Mouse (Mus musculus): ENCODE results near the gene 1700028J19Rik. TPM values are rescaled to one million over a fixed set of nuclear protein-coding genes. Genes with fewer than 3 reads are reported as not detected.

The 1700028J19Rik gene
- polyA plus RNA-seq, 1 experiment from 2014 or later = 1.4 TPM

- no peak overlapping the region for H3K9ac ChIP-seq (ENCODE audit: low read depth, low read length)
- no peaks in the 10 kb centered on the region for H3K9me3 ChIP-seq (ENCODE audit: control insufficient read depth, low read length)
- DNase-seq (ENCODE audit: low spot score) (no peak), ATAC-seq (ENCODE audit: low FRiP score) (no peak)
- H3K4me2 ChIP-seq (replicated peaks; ENCODE audit: low read depth, low read length) = no peak overlapping the region
- 69% methylated on average over 3 of the region's 3 CpGs for WGBS
- no peak overlapping the region for H3K27ac ChIP-seq (ENCODE audit: low read depth, low read length)
- H3K36me3 ChIP-seq (ENCODE audit: control insufficient read depth, insufficient read depth, low read length) = no peaks in the 10 kb centered on the region
- H3K4me1 ChIP-seq (replicated peaks; ENCODE audit: control insufficient read depth, insufficient read depth, low read length) = no peaks in the 10 kb centered on the region
- no peak overlapping the region for H3K4me3 ChIP-seq (ENCODE audit: low read depth, low read length)
- H3K27me3 ChIP-seq (ENCODE audit: control insufficient read depth, insufficient read depth, low read length) = no peaks in the 10 kb centered on the region
Measured at GRCm38 (mm10) chr7:44275546-44275945, 29.1 kb upstream of the 1700028J19Rik start.

DNA sequence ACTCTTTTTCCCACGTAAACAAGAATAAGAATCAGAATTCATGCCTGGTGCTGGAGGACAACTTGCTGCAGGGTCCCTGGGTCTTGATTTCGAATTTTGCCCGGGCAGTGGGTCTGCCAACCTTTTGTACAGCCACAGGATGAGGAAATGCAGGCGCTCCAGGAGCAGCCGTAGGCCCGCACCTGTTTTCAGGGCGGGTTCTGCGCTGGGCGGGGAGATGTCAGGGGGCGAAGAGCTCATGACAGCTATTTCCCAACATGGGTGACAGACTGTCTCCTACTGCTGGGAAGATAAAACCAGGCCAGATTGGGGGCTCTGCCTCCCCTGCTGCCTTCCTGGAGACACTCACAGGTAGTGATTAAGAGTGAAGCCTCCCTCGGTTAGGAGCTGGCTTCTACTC, 27.6 kb upstream of the 1700028J19Rik start:
- no peaks in the 10 kb centered on the region for H3K36me3 ChIP-seq (ENCODE audit: control insufficient read depth, insufficient read depth, low read length)
- no peaks in the 10 kb centered on the region for H3K27me3 ChIP-seq (ENCODE audit: control insufficient read depth, insufficient read depth, low read length)
- H3K27ac ChIP-seq (ENCODE audit: low read depth, low read length) = no peak overlapping the region
- DNase-seq (ENCODE audit: low spot score) = no peak
- H3K9ac ChIP-seq (ENCODE audit: low read depth, low read length) = no peak overlapping the region
- no peaks in the 10 kb centered on the region for H3K4me1 ChIP-seq (replicated peaks; ENCODE audit: control insufficient read depth, insufficient read depth, low read length)
- ATAC-seq (ENCODE audit: low FRiP score) = no peak
- WGBS = 38% methylated on average over 11 of the region's 11 CpGs
- no peak overlapping the region for H3K4me3 ChIP-seq (ENCODE audit: low read depth, low read length)
- no peak overlapping the region for H3K4me2 ChIP-seq (replicated peaks; ENCODE audit: low read depth, low read length)
- no peaks in the 10 kb centered on the region for H3K9me3 ChIP-seq (ENCODE audit: control insufficient read depth, low read length)

DNA sequence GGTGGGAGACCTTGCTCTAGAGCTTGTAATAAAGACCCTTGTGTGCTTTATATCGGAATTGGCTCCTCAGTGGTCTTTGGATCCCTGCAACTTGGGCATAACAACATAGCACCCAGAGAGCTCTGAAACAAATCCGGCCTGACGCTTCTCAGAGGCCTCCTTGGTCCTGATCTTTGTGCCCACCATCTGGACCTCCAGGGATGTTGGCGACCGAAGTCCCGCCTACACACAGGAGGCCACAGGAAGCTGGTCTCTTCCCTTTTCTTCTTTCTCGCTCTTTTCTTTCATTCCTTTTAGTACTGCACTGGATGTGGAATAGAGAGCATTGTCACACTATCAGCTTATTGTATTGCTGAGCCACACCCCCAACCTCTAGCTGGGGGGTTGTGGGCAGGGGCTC, 27.0 kb upstream of the 1700028J19Rik start:
- Histone ChIP-seq H3K4me2 (replicated peaks; ENCODE audit: low read depth, low read length) (no peak overlapping the region), H3K27ac (ENCODE audit: low read depth, low read length) (no peak overlapping the region), H3K27me3 (ENCODE audit: control insufficient read depth, insufficient read depth, low read length) (no peaks in the 10 kb centered on the region), H3K36me3 (ENCODE audit: control insufficient read depth, insufficient read depth, low read length) (no peaks in the 10 kb centered on the region), H3K4me1 (replicated peaks; ENCODE audit: control insufficient read depth, insufficient read depth, low read length) (no peaks in the 10 kb centered on the region), H3K4me3 (ENCODE audit: low read depth, low read length) (no peak overlapping the region), H3K9me3 (ENCODE audit: control insufficient read depth, low read length) (no peaks in the 10 kb centered on the region), H3K9ac (ENCODE audit: low read depth, low read length) (no peak overlapping the region)
- no peak for ATAC-seq (ENCODE audit: low FRiP score)
- WGBS = 54% methylated on average over 7 of the region's 7 CpGs
- no peak for DNase-seq (ENCODE audit: low spot score)

GRCm38 (mm10) chr7:44272546-44272945, 26.1 kb upstream of the 1700028J19Rik start:
- WGBS = 84% methylated on average over 7 of the region's 7 CpGs
- no peaks in the 10 kb centered on the region for H3K4me1 ChIP-seq (replicated peaks; ENCODE audit: control insufficient read depth, insufficient read depth, low read length)
- no peak overlapping the region for H3K9ac ChIP-seq (ENCODE audit: low read depth, low read length)
- no peak overlapping the region for H3K4me3 ChIP-seq (ENCODE audit: low read depth, low read length)
- no peaks in the 10 kb centered on the region for H3K27me3 ChIP-seq (ENCODE audit: control insufficient read depth, insufficient read depth, low read length)
- ATAC-seq (ENCODE audit: low FRiP score) (no peak), DNase-seq (ENCODE audit: low spot score) (no peak)
- H3K9me3 ChIP-seq (ENCODE audit: control insufficient read depth, low read length) = no peaks in the 10 kb centered on the region
- no peaks in the 10 kb centered on the region for H3K36me3 ChIP-seq (ENCODE audit: control insufficient read depth, insufficient read depth, low read length)
- no peak overlapping the region for H3K27ac ChIP-seq (ENCODE audit: low read depth, low read length)
- no peak overlapping the region for H3K4me2 ChIP-seq (replicated peaks; ENCODE audit: low read depth, low read length)

GRCm38 (mm10) chr7:44271309-44271708, 24.8 kb upstream of the 1700028J19Rik start:
- Histone ChIP-seq H3K4me2 (replicated peaks; ENCODE audit: low read depth, low read length) (no peak overlapping the region), H3K4me1 (replicated peaks; ENCODE audit: control insufficient read depth, insufficient read depth, low read length) (no peaks in the 10 kb centered on the region), H3K4me3 (ENCODE audit: low read depth, low read length) (no peak overlapping the region), H3K36me3 (ENCODE audit: control insufficient read depth, insufficient read depth, low read length) (no peaks in the 10 kb centered on the region), H3K9me3 (ENCODE audit: control insufficient read depth, low read length) (no peaks in the 10 kb centered on the region), H3K27me3 (ENCODE audit: control insufficient read depth, insufficient read depth, low read length) (no peaks in the 10 kb centered on the region), H3K27ac (ENCODE audit: low read depth, low read length) (no peak overlapping the region), H3K9ac (ENCODE audit: low read depth, low read length) (no peak overlapping the region)
- WGBS = 80% methylated on average over 2 of the region's 2 CpGs
- no peak for ATAC-seq (ENCODE audit: low FRiP score)
- no peak for DNase-seq (ENCODE audit: low spot score)

GRCm38 (mm10) chr7:44269397-44269796, 22.9 kb upstream of the 1700028J19Rik start:
- ATAC-seq (ENCODE audit: low FRiP score) (no peak), DNase-seq (ENCODE audit: low spot score) (no peak)
- no peak overlapping the region for H3K4me2 ChIP-seq (replicated peaks; ENCODE audit: low read depth, low read length)
- H3K9me3 ChIP-seq (ENCODE audit: control insufficient read depth, low read length) = no peaks in the 10 kb centered on the region
- no peak overlapping the region for H3K27ac ChIP-seq (ENCODE audit: low read depth, low read length)
- H3K36me3 ChIP-seq (ENCODE audit: control insufficient read depth, insufficient read depth, low read length) = no peaks in the 10 kb centered on the region
- no peak overlapping the region for H3K4me3 ChIP-seq (ENCODE audit: low read depth, low read length)
- no peak overlapping the region for H3K9ac ChIP-seq (ENCODE audit: low read depth, low read length)
- H3K27me3 ChIP-seq (ENCODE audit: control insufficient read depth, insufficient read depth, low read length) = no peaks in the 10 kb centered on the region
- H3K4me1 ChIP-seq (replicated peaks; ENCODE audit: control insufficient read depth, insufficient read depth, low read length) = no peaks in the 10 kb centered on the region
- WGBS = 92% methylated on average over 2 of the region's 2 CpGs

DNA sequence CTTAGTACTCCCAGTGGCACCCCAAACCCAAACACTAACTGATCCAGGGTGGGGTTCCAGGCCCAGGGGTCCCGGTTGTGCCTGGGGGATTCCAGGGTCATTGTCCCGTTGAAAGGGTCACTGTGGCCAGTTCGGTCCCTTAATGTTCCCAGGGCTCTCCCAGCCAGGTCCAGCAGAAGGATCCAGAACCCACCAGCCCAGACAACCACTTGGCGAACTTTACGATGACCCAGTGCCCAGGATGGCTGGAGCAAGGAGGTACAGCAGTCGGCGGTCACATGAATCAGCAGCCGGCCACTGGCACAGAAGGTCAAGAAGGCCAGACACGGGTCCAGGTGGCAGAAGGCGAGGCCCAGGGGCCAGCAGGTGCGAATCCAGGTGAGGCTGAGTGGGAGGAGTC, 21.6 kb upstream of the 1700028J19Rik start:
- Histone ChIP-seq H3K9me3 (ENCODE audit: control insufficient read depth, low read length) (no peaks in the 10 kb centered on the region), H3K4me1 (replicated peaks; ENCODE audit: control insufficient read depth, insufficient read depth, low read length) (no peaks in the 10 kb centered on the region), H3K27me3 (ENCODE audit: control insufficient read depth, insufficient read depth, low read length) (no peaks in the 10 kb centered on the region), H3K36me3 (ENCODE audit: control insufficient read depth, insufficient read depth, low read length) (no peaks in the 10 kb centered on the region), H3K4me3 (ENCODE audit: low read depth, low read length) (no peak overlapping the region), H3K4me2 (replicated peaks; ENCODE audit: low read depth, low read length) (no peak overlapping the region), H3K9ac (ENCODE audit: low read depth, low read length) (no peak overlapping the region), H3K27ac (ENCODE audit: low read depth, low read length) (no peak overlapping the region)
- no peak for ATAC-seq (ENCODE audit: low FRiP score)
- no peak for DNase-seq (ENCODE audit: low spot score)
- 85% methylated on average over 11 of the region's 11 CpGs for WGBS

DNA sequence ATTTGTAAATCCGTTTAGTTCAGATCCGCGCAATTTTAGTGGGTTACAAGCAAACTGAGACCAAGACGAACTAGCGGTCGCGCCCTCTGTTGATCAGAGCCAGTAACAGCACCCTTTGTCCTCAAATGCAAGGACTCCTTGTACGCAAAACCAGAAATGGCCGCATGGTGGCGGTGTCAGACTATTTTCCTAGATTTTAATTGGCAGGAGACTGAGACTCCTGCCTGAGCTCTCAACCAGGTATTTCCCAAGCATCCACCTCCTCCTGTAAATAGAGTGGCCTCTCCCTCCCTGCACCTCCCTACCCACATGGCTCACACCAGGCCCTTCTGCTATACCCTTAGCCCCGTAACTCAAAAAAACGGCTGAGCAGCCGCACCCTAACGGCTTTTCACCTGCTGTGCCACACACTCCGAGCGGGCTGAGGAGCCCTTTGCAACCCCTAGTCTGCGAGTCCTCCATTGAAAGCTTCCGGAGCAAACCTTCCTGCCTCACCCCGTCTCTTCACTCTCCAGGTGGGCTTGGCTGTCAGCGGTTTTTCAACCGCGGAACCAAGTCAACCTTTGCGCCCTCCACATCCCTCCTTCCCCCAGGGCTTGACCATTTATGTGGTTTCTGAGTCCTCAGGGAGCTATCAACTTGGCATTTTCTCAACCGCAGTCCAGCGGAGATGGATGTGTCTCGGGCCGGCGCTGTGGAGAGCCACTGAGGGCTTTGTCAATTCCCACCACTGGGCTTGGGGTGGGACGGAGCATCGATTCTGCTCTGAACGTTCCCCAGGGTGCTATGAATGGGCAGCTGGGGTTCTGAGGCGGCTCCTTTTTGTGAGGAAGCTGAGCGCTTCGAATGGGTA, 16.5 kb upstream of the 1700028J19Rik start:
- no peaks in the 10 kb centered on the region for H3K9me3 ChIP-seq (ENCODE audit: control insufficient read depth, low read length)
- H3K27me3 ChIP-seq (ENCODE audit: control insufficient read depth, insufficient read depth, low read length) = no peaks in the 10 kb centered on the region; the same call in 1 of the 2 replicates
- H3K4me1 ChIP-seq (replicated peaks; ENCODE audit: control insufficient read depth, insufficient read depth, low read length) = no peaks in the 10 kb centered on the region
- H3K4me3 ChIP-seq (ENCODE audit: low read depth, low read length) = no peak overlapping the region
- peak; percentile 98 for DNase-seq (ENCODE audit: low spot score)
- H3K9ac ChIP-seq (ENCODE audit: low read depth, low read length) = no peak overlapping the region
- H3K27ac ChIP-seq (ENCODE audit: low read depth, low read length) = no peak overlapping the region
- no peaks in the 10 kb centered on the region for H3K36me3 ChIP-seq (ENCODE audit: control insufficient read depth, insufficient read depth, low read length)
- H3K4me2 ChIP-seq (replicated peaks; ENCODE audit: low read depth, low read length) = peak overlapping the region; percentile 41
- WGBS = 2% methylated on average over 34 of the region's 34 CpGs
- ATAC-seq (ENCODE audit: low FRiP score) = peak; percentile 76

DNA sequence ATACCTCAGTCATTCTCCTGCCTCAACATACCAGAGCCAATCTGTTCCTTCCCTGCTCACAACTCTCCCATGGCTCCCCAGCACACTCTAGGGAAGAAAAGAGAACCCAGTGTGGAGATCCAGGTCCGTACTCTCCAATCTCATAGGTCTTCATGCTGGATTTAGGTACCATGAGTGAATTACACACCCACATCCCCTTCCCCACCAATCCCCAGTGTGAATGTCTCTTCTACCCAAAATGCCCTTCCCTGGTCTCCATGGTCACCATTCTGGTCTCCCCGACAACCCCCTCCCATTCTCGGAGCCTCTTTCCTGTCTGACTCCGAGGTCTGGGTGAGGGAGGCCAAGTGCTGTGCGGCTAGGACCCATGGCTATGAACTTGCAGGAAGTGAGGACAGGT, 14.7 kb upstream of the 1700028J19Rik start, which contains the start of gene Gm15517:
TSS of gene Gm15517 (plus strand) at position 301 of the 400 bp plus-strand sequence.
- Histone ChIP-seq H3K9ac (ENCODE audit: low read depth, low read length) (no peak within 1 kb of the TSS), H3K27ac (ENCODE audit: low read depth, low read length) (no peak within 1 kb of the TSS)

More for the DNA sequence above, 14.7 kb upstream of the 1700028J19Rik start, which contains the start of gene Gm15517:
- no peaks in the 10 kb centered on the region for H3K36me3 ChIP-seq (ENCODE audit: control insufficient read depth, insufficient read depth, low read length)
- ATAC-seq (ENCODE audit: low FRiP score) (no peak), DNase-seq (ENCODE audit: low spot score) (no peak)
- H3K4me2 ChIP-seq (replicated peaks; ENCODE audit: low read depth, low read length) = no peak within 1 kb of the TSS
- no peaks in the 10 kb centered on the region; the same call in 1 of the 2 replicates for H3K27me3 ChIP-seq (ENCODE audit: control insufficient read depth, insufficient read depth, low read length)
- 53% methylated on average over 5 of the region's 5 CpGs for WGBS
- no peaks in the 10 kb centered on the region for H3K4me1 ChIP-seq (replicated peaks; ENCODE audit: control insufficient read depth, insufficient read depth, low read length)
- H3K4me3 ChIP-seq (ENCODE audit: low read depth, low read length) = no peak within 1 kb of the TSS
- H3K9me3 ChIP-seq (ENCODE audit: control insufficient read depth, low read length) = no peaks in the 10 kb centered on the region
